Mouse (Mus musculus): ENCODE data around the gene Mpdz.

The Mpdz gene

GRCm38 (mm10) chr4:81392869-81393268, 49.7 kb downstream of the Mpdz start:
- no peak for DNase-seq (ENCODE audit: low spot score in 2 of 2)

GRCm38 (mm10) chr4:81389263-81389662, 53.4 kb downstream of the Mpdz start:
- DNase-seq (ENCODE audit: low spot score in 2 of 2) = no peak

- no peak for DNase-seq (ENCODE audit: low spot score in 2 of 2)
These were observed 55.0 kb downstream of the Mpdz start for GRCm38 (mm10) chr4:81387644-81388043.

- DNase-seq (ENCODE audit: low spot score in 2 of 2) = no peak
These were observed 70.3 kb downstream of the Mpdz start for GRCm38 (mm10) chr4:81372355-81372754.

- DNase-seq (ENCODE audit: low spot score in 2 of 2) = no peak
These were observed 91.2 kb downstream of the Mpdz start for GRCm38 (mm10) chr4:81351368-81351767.

GRCm38 (mm10) chr4:81348646-81349045, 94.0 kb downstream of the Mpdz start:
- no peak for DNase-seq (ENCODE audit: low spot score in 2 of 2)

GRCm38 (mm10) chr4:81345141-81345540, 97.5 kb downstream of the Mpdz start:
- DNase-seq (ENCODE audit: low spot score in 2 of 2) = no peak

GRCm38 (mm10) chr4:81333628-81333991, 109.0 kb downstream of the Mpdz start:
- DNase-seq (ENCODE audit: low spot score in 2 of 2) = no peak

GRCm38 (mm10) chr4:81332901-81333627, 109.6 kb downstream of the Mpdz start:
- DNase-seq (ENCODE audit: low spot score in 2 of 2) = no peak

- DNase-seq (ENCODE audit: low spot score in 2 of 2) = peak; percentile 14 to 25
These were observed 110.2 kb downstream of the Mpdz start for GRCm38 (mm10) chr4:81332439-81332841.

GRCm38 (mm10) chr4:81327694-81328093, 114.9 kb downstream of the Mpdz start:
- DNase-seq (ENCODE audit: low spot score in 2 of 2) = no peak

- DNase-seq (ENCODE audit: low spot score in 2 of 2) = no peak
These were observed 118.8 kb downstream of the Mpdz start for GRCm38 (mm10) chr4:81323853-81324252.

GRCm38 (mm10) chr4:81322232-81322631, 120.4 kb downstream of the Mpdz start:
- no peak for DNase-seq (ENCODE audit: low spot score in 2 of 2)

GRCm38 (mm10) chr4:81314618-81315017, 128.0 kb downstream of the Mpdz start:
- no peak for DNase-seq (ENCODE audit: low spot score in 2 of 2)

- no peak for DNase-seq (ENCODE audit: low spot score in 2 of 2)
These were observed 129.4 kb downstream of the Mpdz start for GRCm38 (mm10) chr4:81313246-81313645.

GRCm38 (mm10) chr4:81310168-81310474, 132.5 kb downstream of the Mpdz start:
- peak; percentile 16 to 53 for DNase-seq (ENCODE audit: low spot score in 2 of 2)

- DNase-seq (ENCODE audit: low spot score in 2 of 2) = no peak
These were observed 133.0 kb downstream of the Mpdz start for GRCm38 (mm10) chr4:81309473-81310167.

GRCm38 (mm10) chr4:81307596-81308265, 134.9 kb downstream of the Mpdz start:
- DNase-seq (ENCODE audit: low spot score in 2 of 2) = no peak

- no peak for DNase-seq (ENCODE audit: low spot score in 2 of 2)
These were observed 140.6 kb downstream of the Mpdz start for GRCm38 (mm10) chr4:81302056-81302455.

- DNase-seq (ENCODE audit: low spot score in 2 of 2) = no peak
These were observed 144.2 kb downstream of the Mpdz start for GRCm38 (mm10) chr4:81298384-81298783.

GRCm38 (mm10) chr4:81293309-81293708, 149.3 kb downstream of the Mpdz start:
- no peak for DNase-seq (ENCODE audit: low spot score in 2 of 2)

- DNase-seq (ENCODE audit: low spot score in 2 of 2) = no peak
These were observed 157.1 kb downstream of the Mpdz start for GRCm38 (mm10) chr4:81285564-81285963.

GRCm38 (mm10) chr4:81283611-81284010, 159.0 kb downstream of the Mpdz start:
- peak in 1 of 2 experiments; percentile 30 for DNase-seq (ENCODE audit: low spot score in 2 of 2)
